Mouse (Mus musculus) midbrain, embryonic 11.5 days (tissue): ENCODE measurements around the gene Adcy5. TPM values are rescaled to one million over a fixed set of nuclear protein-coding genes. Genes with fewer than 3 reads are reported as not detected.

ENCODE experiments used
- ATAC-seq: fragments of 200-750 bp; cut with Nextera tagmentation; 2 replicates; pipeline ENCODE4 v1.8.0; 2017; ENCODE audit warnings: moderate TSS enrichment, moderate library complexity; ENCODE audit not compliant: low FRiP score
- DNase-seq: peaks from one replicate; pipeline ENCODE4 v3.0.0; 2015; ENCODE audit warnings: low spot score; ENCODE audit errors: missing footprints
- H3K27ac ChIP-seq: fragments of 300-500 bp; sonication (generic); 2 replicates; pipeline ENCODE4 v1.5.1; 2014; ENCODE audit warnings: low read depth, low read length
- H3K27me3 ChIP-seq: fragments of 300-500 bp; sonication (generic); 2 replicates; pipeline ENCODE4 v1.6.1; 2014; ENCODE audit warnings: mild to moderate bottlenecking, low read length, moderate library complexity, mixed read lengths; ENCODE audit not compliant: control insufficient read depth, insufficient read depth
- H3K36me3 ChIP-seq: fragments of 300-500 bp; sonication (generic); 2 replicates; pipeline ENCODE4 v1.6.1; 2014; ENCODE audit warnings: mild to moderate bottlenecking, low read length, moderate library complexity, mixed read lengths; ENCODE audit not compliant: control insufficient read depth, insufficient read depth
- H3K4me1 ChIP-seq: fragments of 300-500 bp; sonication (generic); 2 replicates; pipeline ENCODE4 v1.6.1; 2014; ENCODE audit warnings: low read length; ENCODE audit not compliant: control insufficient read depth, insufficient read depth
- H3K4me2 ChIP-seq: fragments of 300-500 bp; sonication (generic); 2 replicates; pipeline ENCODE4 v1.6.1; 2014; ENCODE audit warnings: mild to moderate bottlenecking, moderate library complexity
- H3K4me3 ChIP-seq: fragments of 300-500 bp; sonication (generic); 2 replicates; pipeline ENCODE4 v1.5.1; 2014; ENCODE audit warnings: low read depth, low read length
- H3K9ac ChIP-seq: fragments of 300-500 bp; sonication (generic); 2 replicates; pipeline ENCODE4 v1.6.1; 2014; ENCODE audit warnings: low read length
- H3K9me3 ChIP-seq: fragments of 300-500 bp; sonication (generic); 2 replicates; pipeline ENCODE4 v1.6.1; 2016; ENCODE audit warnings: low read length; ENCODE audit not compliant: control insufficient read depth
- WGBS: fragments of 180-500 bp; shearing (Covaris S2); extraction: QIAGEN DNeasy Blood & Tissue Kit; methylation state at CpG from one replicate; pipeline ENCODE4 v1.1.7; 2014; 5-methylcytosine and 5-hydroxymethylcytosine counted together
- polyA plus RNA-seq: library from polyadenylated mRNA; unstranded; fragments of >200 nt; fragmentation: Nextera tagmentation; extraction: Ambion mirVana; gene quantifications from 2 replicates; pipeline ENCODE4 v1.2.1, GENCODE M21; 2014

The Adcy5 gene
- polyA plus RNA-seq, 1 experiment from 2014 or later: 1.7 TPM

GRCm38 (mm10) chr16:35153146-35153755 is 1.4 kb upstream of the Adcy5 start:
- DNase-seq: peak; percentile 92
- no peaks in the 10 kb centered on the region for H3K36me3 ChIP-seq
- H3K27ac ChIP-seq: no peak overlapping the region
- no peak for ATAC-seq
- H3K9ac ChIP-seq: no peak overlapping the region
- H3K27me3 ChIP-seq: peaks cover 47% of the 10 kb centered on the region
- 3% methylated on average over 12 of the region's 12 CpGs for WGBS
- peaks cover 16% of the 10 kb centered on the region for H3K4me1 ChIP-seq
- H3K4me3 ChIP-seq: no peak overlapping the region
- no peaks in the 10 kb centered on the region for H3K9me3 ChIP-seq
- no peak overlapping the region for H3K4me2 ChIP-seq

DNA sequence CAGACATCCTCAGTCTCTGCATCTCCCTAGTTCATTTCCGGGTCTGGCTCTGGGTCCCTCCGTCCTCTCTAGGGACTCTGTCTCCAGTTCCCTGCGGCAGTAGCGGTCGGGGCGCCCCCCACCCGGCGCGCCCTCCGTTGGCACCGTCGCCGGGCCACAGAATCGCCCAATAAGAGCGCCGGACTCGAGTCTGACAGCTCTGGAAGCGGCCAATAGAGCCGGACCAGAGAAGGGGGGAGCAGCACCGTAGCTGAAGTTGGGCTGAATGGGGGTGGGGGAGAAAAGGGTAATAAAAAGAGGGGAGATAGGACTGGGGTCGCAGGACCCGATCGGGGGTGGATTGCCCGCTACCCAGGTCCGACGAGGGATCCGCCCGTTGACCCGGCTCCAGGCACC is 434 bp upstream of the Adcy5 start:
- ATAC-seq (peak; percentile 77), DNase-seq (peak; percentile 95)
- no peaks in the 10 kb centered on the region for H3K36me3 ChIP-seq
- H3K4me1 ChIP-seq: peaks cover 16% of the 10 kb centered on the region
- H3K4me2 ChIP-seq: peak overlapping the region; percentile 95
- peaks cover 47% of the 10 kb centered on the region for H3K27me3 ChIP-seq
- under 1% methylated on average over 29 of the region's 29 CpGs for WGBS
- H3K4me3 ChIP-seq: peak overlapping the region; percentile 74
- peak overlapping the region; percentile 57; the same call in 1 of the 2 replicates for H3K27ac ChIP-seq
- no peaks in the 10 kb centered on the region for H3K9me3 ChIP-seq
- peak overlapping the region; percentile 85 for H3K9ac ChIP-seq

DNA sequence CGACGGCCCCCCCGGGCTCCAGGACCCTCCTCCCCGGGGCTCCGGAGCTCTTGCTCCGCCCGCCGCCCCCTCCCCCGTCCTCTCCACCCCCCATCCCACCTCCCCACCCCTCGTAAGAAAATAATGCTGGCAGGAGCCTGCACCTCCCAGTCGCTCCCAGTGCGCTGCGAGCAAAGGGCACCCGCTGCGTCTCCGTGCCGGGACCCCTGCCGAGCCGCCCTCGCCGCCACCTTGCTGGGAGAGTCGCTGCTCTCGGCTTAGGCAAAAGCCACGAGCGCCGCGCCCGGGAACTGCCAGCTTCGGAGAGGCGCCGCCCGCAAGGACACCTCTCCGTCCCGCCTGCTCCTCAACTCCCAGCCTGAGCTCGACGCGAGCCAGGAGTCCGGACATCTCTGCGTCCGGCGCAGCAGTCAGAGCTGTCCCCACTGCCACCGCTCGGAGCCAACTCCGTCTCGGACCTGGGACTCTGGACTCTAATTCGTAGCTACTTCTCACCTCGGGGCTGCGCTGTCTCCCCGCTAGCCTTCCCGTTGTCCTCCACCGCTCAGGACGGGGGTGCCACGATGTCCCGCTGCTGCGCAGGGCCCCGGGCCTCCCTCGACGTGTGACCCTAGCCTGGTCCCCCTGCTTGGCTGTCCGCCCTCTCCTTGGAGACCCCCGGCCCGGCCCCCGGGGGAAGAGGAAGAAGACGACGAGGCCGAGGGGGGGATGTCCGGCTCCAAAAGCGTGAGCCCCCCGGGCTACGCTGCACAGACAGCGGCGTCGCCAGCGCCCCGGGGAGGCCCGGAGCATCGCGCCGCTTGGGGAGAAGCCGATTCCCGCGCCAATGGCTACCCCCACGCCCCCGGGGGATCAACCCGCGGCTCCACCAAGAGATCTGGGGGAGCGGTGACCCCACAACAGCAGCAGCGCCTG is 971 bp downstream of the Adcy5 start:
- Histone ChIP-seq H3K36me3 (no peaks in the 10 kb centered on the region), H3K9ac (peak overlapping the region; percentile 85), H3K4me3 (peak overlapping the region; percentile 74), H3K27ac (peak overlapping the region; percentile 57; the same call in 1 of the 2 replicates), H3K9me3 (no peaks in the 10 kb centered on the region), H3K4me1 (peaks cover 19% of the 10 kb centered on the region), H3K27me3 (peaks cover 47% of the 10 kb centered on the region), H3K4me2 (peak overlapping the region; percentile 95)
- peak; percentile 97 for DNase-seq
- ATAC-seq: peak; percentile 39
- under 1% methylated on average over 80 of the region's 87 CpGs for WGBS

- 4% methylated on average over 45 of the region's 48 CpGs for WGBS
- Histone ChIP-seq H3K9ac (no peak overlapping the region), H3K27ac (no peak overlapping the region), H3K36me3 (no peaks in the 10 kb centered on the region), H3K4me1 (peaks cover 19% of the 10 kb centered on the region), H3K4me3 (peak overlapping the region; percentile 74), H3K27me3 (peaks cover 46% of the 10 kb centered on the region), H3K9me3 (no peaks in the 10 kb centered on the region), H3K4me2 (peak overlapping the region; percentile 95)
- no peak for DNase-seq
- ATAC-seq: no peak
These were observed 1.6 kb downstream of the Adcy5 start for GRCm38 (mm10) chr16:35156306-35156695.

DNA sequence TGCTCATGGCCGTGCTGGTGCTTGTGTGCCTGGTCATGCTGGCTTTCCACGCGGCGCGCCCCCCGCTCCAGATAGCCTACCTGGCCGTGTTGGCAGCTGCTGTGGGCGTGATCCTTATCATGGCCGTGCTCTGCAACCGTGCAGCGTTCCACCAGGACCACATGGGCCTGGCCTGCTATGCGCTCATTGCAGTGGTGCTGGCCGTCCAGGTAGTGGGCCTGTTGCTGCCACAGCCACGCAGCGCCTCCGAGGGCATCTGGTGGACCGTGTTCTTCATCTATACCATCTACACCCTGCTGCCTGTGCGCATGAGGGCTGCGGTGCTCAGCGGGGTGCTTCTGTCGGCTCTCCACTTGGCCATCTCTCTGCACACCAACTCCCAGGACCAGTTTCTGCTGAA is 2.2 kb downstream of the Adcy5 start:
- Histone ChIP-seq H3K4me2 (peak overlapping the region; percentile 95; the same call in 1 of the 2 replicates), H3K27ac (no peak overlapping the region), H3K4me3 (peak overlapping the region; percentile 74; the same call in 1 of the 2 replicates), H3K36me3 (no peaks in the 10 kb centered on the region), H3K4me1 (peaks cover 19% of the 10 kb centered on the region), H3K9ac (no peak overlapping the region), H3K9me3 (no peaks in the 10 kb centered on the region), H3K27me3 (peaks cover 42% of the 10 kb centered on the region)
- ATAC-seq: no peak
- no peak for DNase-seq
- 80% methylated on average over 21 of the region's 21 CpGs for WGBS

- ATAC-seq (no peak), DNase-seq (no peak)
- Histone ChIP-seq H3K4me1 (peaks cover 20% of the 10 kb centered on the region), H3K27ac (no peak overlapping the region), H3K9ac (no peak overlapping the region), H3K36me3 (no peaks in the 10 kb centered on the region), H3K9me3 (no peaks in the 10 kb centered on the region), H3K4me2 (no peak overlapping the region), H3K4me3 (no peak overlapping the region), H3K27me3 (peaks cover 20% of the 10 kb centered on the region)
- WGBS: 69% methylated on average over 8 of the region's 8 CpGs
These were observed 4.9 kb downstream of the Adcy5 start for GRCm38 (mm10) chr16:35159532-35159931.

DNA sequence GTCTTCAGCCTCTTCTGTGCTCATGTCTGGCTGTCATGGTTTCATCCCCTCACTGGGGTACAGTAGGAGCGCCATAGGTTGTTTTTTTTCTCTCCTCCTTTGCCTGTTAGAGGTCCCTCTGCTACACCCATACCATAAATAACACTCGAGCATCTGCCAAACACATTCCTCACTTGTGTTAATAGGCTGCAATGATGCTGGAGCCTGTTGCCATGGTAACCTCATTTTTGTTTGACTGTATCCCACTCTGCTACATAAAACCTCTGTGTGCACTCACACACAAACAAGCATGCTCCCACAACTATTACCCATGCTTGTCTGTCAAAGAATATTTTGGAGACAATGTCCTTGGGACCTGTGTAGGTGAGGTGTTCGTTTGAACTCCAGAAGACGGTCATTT is 5.3 kb downstream of the Adcy5 start:
- H3K36me3 ChIP-seq: no peaks in the 10 kb centered on the region
- no peak for DNase-seq
- H3K27ac ChIP-seq: no peak overlapping the region
- no peak overlapping the region for H3K4me3 ChIP-seq
- no peak for ATAC-seq
- no peak overlapping the region for H3K4me2 ChIP-seq
- peaks cover 24% of the 10 kb centered on the region for H3K4me1 ChIP-seq
- H3K9ac ChIP-seq: no peak overlapping the region
- no peaks in the 10 kb centered on the region for H3K9me3 ChIP-seq
- WGBS: 78% methylated on average over 4 of the region's 4 CpGs
- H3K27me3 ChIP-seq: peaks cover 20% of the 10 kb centered on the region

DNA sequence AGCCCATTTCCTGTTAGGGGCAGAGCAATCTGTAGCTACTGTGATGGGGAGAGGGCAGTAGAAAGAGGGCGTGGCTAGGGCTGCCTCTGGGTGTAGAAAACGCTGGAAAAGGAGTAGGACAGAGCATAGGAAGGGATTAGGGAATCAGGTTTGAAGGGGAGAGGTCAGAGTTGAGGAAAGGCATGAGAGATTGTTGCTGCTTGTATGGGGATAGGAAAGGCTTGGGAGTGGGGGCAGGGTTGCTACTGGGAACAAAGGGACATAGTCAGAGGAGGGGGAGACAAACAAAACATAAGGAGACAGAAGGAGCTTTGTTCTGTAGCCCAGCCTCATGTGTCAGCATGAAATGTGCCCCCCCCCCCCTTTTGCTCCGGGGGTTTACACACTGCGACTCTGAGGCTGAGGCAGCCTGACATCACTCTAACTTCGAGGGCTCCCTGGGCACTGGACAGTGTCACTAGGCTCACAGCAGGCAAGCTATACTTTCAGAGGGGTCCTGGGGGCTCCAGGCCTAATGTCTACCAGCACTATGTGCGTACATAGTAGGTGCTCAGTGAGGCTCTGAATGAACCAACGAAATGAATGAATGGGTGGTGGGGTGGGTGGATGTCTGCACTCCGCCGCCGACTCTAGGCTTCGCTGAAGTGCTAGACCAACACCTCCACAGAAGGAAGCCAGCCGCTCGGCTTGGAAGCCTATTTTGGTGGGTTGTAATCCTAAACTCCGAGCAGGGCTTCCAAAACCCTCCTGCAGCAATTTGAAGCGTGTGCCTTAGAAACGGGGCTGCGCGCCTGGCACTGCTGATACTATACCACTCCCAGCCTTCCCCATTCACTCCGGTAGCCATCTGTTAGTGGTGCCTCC is 9.9 kb downstream of the Adcy5 start:
- 45% methylated on average over 19 of the region's 19 CpGs for WGBS
- Histone ChIP-seq H3K4me1 (peaks cover 20% of the 10 kb centered on the region), H3K27me3 (no peaks in the 10 kb centered on the region), H3K27ac (peak overlapping the region; percentile 42), H3K9me3 (no peaks in the 10 kb centered on the region), H3K4me2 (no peak overlapping the region), H3K4me3 (no peak overlapping the region), H3K36me3 (no peaks in the 10 kb centered on the region), H3K9ac (peak overlapping the region; percentile 33; the same call in 1 of the 2 replicates)
- DNase-seq (peak; percentile 93), ATAC-seq (peak; percentile 89)
